Mouse (Mus musculus) brain, embryonic 14.5 days (tissue): ENCODE data around the gene Vipr1.

Experiments used
- CTCF ChIP-seq: fragments of 200-500 bp; IDR thresholded peaks from 2 replicates; pipeline ENCODE4 v1.5.1; 2012; ENCODE audit warnings: inconsistent platforms, mild to moderate bottlenecking, moderate library complexity, borderline replicate concordance; ENCODE audit not compliant: insufficient read depth, insufficient read length; ENCODE audit errors: extremely low read depth
- POLR2A ChIP-seq: fragments of 200-500 bp; IDR thresholded peaks from 2 replicates; pipeline ENCODE4 v1.6.1; 2012; ENCODE audit warnings: mild to moderate bottlenecking, inconsistent platforms, borderline replicate concordance; ENCODE audit not compliant: poor library complexity, insufficient read depth, insufficient read length, severe bottlenecking; ENCODE audit errors: extremely low read depth

- TF ChIP-seq POLR2A: no peak
- TF ChIP-seq CTCF: no peak
Measured at GRCm38 (mm10) chr9:121613192-121613591, 29.3 kb upstream of the Vipr1 start.
